Mouse (Mus musculus) layer of hippocampus, postnatal 14 days (tissue): Measurements from ENCODE around the gene Rbfox2. TPM values are rescaled to one million over a fixed set of nuclear protein-coding genes. Genes with fewer than 3 reads are reported as not detected.

ENCODE experiments used
- DNase-seq, 2 experiments: peaks; one replicate each; pipeline ENCODE4 v3.0.0; 2021 to 2022; ENCODE audit warnings: low spot score in 2 of 2, mixed read lengths in 1 of 2
- total RNA-seq, 2 experiments: library from RNA; stranded (reverse); gene quantifications; 2 replicates each; pipeline ENCODE4 v1.2.3; 2021

Gene Rbfox2
- total RNA-seq, 2 experiments from 2014 or later = 228 to 234 TPM

DNA sequence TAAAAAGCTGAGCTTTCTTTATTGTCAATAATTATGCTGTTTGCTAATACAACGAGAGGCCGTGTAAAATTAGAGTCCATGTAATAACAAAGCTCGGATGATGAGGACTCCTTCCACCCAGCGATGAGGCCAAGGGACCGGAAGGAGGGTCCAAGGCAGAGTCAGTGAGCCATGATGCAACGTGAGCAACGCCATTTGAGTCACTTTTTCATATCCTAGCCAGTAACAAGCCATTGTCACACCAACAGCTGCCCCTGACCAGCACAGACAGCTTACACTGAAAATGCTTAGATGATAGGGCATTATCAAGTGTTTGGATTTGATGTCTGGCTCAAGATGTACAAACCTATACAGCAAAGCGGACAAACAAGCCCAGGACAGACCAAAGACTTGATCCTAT, 155.6 kb downstream of the Rbfox2 start:
- no peak for DNase-seq

- no peak for DNase-seq
These were observed 156.4 kb downstream of the Rbfox2 start for GRCm38 (mm10) chr15:77150424-77150841.

GRCm38 (mm10) chr15:77150000-77150399, 156.8 kb downstream of the Rbfox2 start:
- DNase-seq = no peak

GRCm38 (mm10) chr15:77149551-77149950, 157.3 kb downstream of the Rbfox2 start:
- DNase-seq = no peak

GRCm38 (mm10) chr15:77146942-77147341, 159.9 kb downstream of the Rbfox2 start:
- DNase-seq = no peak

DNA sequence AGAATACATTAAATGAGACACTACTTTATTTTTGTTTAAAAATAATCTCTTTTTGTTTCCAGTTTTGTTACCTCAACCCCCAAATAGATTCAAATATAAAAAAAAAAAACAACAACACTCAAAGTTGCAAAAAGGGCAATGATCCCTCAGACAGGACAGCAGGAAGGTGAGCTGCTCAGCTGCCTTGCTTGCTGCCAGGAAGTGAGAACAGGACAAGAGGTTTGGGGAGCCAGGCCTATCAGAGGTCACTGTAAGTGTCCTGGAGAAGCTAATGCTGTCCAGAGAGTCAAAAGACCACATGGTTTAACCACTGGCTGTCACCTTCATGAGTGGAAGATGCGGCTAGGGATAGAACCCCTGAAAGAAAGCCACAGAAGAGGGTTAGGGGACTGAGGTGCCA, 161.8 kb downstream of the Rbfox2 start:
- no peak for DNase-seq

GRCm38 (mm10) chr15:77142787-77143186, 164.0 kb downstream of the Rbfox2 start:
- no peak for DNase-seq

DNA sequence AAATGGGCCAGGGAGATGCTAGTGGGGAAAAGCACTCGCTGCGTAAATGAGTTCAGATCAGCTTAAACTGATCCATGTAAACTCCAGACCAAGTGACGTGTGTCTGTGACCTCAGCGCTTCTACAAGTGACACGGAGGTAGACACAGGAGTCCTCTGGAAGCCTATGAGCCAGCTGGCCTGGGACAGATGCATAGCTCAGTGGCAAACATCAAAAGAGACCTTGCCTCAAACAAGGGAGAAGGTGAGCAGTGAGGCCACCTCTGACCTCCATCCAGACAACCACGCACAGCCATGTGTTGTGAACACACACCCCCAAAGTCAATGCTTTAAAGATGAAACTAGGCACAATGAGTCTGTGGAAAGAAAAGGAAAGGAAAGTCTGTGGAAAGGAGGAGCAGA, 164.5 kb downstream of the Rbfox2 start:
- no peak for DNase-seq

DNA sequence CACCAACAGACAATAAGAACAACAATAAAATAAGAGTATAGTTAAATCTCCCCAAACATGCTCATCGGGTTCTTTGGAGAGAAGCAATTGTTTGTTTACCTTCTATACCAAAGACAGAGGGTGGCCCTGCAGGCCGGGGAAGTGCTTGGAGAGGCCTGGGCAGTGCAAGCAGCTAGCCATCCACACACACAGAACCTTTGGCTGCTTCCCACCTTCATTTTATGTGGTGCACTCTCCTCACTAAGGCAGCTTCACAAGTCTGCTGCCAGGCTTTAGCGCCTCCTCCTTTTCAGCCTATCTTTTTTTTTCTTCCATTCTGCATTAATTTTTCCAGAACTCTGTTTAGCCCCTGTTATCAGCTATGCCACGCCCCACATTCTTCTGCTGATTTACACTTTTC, 165.1 kb downstream of the Rbfox2 start:
- no peak for DNase-seq

DNA sequence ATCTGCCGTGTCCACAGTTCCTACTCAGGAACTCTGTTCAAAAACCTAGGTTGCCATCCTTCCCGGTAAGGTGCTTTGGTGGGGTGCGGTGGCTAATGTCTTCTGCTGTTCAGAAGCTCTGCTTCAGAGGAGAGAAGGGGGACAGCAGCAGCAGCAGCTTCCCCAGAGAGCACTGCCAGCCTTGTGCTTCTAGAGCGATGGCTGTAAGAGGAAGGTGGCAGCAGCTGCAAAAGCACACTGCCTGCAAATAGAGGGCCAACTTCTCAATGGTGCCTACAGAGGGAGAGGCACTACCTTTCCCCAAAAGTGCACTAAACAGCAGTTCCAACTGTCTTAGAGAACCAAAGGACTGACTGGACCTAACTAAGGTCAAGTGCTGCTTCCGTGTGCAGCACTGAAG, 168.5 kb downstream of the Rbfox2 start:
- no peak for DNase-seq

GRCm38 (mm10) chr15:77134483-77134882, 172.3 kb downstream of the Rbfox2 start:
- DNase-seq = no peak

- no peak for DNase-seq
These were observed 177.7 kb downstream of the Rbfox2 start for GRCm38 (mm10) chr15:77129154-77129553.

- no peak for DNase-seq
These were observed 179.1 kb downstream of the Rbfox2 start for GRCm38 (mm10) chr15:77127737-77128136.

- no peak for DNase-seq
These were observed 180.1 kb downstream of the Rbfox2 start for GRCm38 (mm10) chr15:77126674-77127073.

DNA sequence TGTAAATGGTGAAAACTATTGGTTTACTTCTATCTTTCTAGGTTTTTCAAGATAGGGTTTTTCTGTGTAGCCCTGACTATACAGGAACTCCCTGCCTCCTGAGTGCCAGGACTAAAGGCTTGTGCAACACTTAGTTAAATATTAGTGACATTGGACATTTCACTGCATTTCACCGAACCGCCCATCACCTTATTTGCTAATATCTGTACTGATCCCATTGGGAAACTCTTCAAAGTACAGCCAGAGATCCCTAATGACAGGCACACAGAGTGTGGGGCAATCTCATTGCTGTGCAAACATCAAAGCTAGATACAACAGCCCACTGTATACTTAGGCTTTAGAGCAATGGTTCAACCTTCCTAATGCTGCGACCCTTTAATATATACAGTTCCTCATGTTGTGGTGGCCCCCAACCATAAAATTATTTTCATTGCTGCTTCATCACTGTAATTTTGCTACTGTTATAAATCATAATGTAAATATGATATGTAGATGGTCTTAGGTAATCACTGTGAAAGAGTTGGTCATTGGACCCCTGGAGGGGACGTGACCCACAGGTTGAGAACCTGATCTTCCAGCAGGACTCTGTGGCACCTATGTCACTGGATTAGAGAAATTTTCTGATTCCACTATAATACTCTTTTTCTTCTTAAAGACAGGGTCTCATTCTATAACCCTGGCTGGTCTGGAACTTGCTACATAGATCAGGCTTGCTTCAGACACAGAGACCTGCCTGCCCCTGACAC, 182.3 kb downstream of the Rbfox2 start:
- no peak for DNase-seq

GRCm38 (mm10) chr15:77122824-77123223, 184.0 kb downstream of the Rbfox2 start:
- DNase-seq = no peak

DNA sequence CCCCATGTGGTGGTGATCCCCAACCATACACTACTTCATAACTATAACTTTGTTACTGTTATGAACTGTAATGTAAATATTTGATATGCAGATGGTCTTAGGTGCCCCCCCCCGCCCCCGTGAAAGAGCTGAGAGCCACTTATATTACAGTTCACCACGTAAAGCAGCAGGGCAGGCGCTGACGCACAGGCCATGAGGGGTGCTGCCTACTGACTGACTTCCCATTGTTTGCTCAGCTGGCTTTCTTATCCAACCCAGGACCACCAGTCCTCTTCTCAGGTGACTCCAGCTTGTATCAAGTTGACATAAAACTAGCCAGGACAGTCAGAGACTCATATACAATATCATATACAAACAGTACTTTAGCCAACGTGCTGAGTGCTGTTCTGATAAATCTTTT, 184.6 kb downstream of the Rbfox2 start:
- DNase-seq = no peak

DNA sequence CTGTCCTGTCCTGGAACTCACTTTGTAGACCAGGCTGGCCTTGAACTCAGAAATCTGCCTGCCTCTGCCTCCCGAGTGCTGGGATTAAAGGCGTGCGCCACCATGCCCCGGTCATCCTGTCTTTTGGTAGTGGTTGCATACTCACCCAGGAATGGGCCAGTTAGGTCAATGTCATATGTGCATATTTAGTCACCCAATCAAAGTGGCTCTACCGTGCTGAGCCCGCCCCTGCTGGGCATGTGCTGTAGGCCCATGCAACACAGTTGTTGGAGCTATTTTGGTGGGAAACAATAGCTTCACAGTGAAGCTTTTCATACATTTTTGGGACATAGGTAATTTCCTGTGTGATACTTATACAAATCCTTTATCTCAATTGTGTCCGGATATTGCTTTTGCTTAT, 187.1 kb downstream of the Rbfox2 start:
- no peak for DNase-seq

- no peak for DNase-seq
These were observed 189.6 kb downstream of the Rbfox2 start for GRCm38 (mm10) chr15:77117209-77117608.

DNA sequence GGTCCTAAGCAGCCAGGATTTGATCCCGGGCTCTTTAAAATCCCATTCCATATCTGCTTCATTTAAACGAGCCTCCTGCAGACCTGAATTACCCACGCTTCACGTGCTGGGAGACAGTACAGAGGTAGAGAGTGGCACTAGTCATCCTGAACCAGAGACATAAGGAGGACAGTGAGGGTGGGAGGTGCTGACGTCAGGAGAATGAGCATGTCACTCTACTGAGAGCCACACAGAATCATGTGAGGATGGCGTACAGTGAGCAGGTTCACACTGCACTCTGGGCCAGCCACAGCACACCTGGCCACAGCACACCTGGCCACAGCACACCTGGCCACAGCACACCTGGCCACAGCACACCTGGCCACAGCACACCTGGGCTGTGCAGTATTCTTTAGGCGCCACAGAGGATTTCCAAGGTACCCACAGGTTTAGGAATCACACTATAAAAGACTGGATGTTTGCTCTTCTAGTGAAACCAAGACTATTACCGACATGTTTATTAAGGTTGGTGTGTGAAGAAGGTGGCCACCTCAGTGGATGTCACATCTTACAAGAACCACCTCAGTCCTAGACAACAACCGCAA, 190.6 kb downstream of the Rbfox2 start:
- DNase-seq = no peak

- DNase-seq = no peak
These were observed 191.3 kb downstream of the Rbfox2 start for GRCm38 (mm10) chr15:77115456-77115855.

DNA sequence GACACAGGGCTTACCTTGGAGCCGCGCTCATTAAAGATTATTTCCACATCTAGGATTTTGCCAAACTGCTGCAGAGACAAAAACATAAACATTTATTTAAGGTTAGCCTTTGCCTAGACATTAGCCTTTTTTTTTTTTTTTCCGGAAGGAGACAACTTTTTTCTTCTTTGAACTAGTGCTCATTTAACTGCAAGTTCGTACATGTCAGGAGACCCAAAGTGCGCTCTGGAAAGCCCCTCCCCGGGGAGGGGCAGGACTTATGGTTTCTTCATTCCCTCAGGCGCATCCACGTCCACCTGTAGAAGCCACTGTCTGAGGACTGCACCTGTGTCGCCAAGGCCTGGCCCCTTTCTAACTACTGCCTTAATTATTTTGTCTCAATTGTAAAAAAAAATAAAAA, 193.2 kb downstream of the Rbfox2 start:
- DNase-seq = no peak

DNA sequence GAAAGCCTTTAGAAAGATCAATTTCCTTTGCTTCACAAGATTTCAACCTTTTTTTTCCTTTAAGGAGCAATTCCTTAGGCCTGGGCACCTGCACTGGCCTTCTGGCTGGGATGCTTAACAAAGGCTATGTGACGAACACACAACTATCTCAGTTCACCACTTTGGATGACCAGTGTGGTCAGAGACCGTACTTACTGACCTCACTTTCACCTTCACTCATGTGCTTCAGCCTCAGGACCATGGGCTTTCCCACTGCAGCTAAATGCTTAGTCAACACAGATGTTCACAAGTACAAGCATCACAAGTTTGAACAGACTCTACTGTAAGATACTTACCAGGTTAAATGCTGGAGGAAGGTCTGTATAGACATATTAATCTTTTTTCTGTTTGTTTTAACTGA, 194.4 kb downstream of the Rbfox2 start:
- no peak for DNase-seq
